Mouse (Mus musculus): ENCODE measurements around the gene Gpr176. TPM values are rescaled to one million over a fixed set of nuclear protein-coding genes. Genes with fewer than 3 reads are reported as not detected.

Gpr176 gene
- polyA plus RNA-seq, 2 experiments, result 0.28 to 0.36 TPM

DNA sequence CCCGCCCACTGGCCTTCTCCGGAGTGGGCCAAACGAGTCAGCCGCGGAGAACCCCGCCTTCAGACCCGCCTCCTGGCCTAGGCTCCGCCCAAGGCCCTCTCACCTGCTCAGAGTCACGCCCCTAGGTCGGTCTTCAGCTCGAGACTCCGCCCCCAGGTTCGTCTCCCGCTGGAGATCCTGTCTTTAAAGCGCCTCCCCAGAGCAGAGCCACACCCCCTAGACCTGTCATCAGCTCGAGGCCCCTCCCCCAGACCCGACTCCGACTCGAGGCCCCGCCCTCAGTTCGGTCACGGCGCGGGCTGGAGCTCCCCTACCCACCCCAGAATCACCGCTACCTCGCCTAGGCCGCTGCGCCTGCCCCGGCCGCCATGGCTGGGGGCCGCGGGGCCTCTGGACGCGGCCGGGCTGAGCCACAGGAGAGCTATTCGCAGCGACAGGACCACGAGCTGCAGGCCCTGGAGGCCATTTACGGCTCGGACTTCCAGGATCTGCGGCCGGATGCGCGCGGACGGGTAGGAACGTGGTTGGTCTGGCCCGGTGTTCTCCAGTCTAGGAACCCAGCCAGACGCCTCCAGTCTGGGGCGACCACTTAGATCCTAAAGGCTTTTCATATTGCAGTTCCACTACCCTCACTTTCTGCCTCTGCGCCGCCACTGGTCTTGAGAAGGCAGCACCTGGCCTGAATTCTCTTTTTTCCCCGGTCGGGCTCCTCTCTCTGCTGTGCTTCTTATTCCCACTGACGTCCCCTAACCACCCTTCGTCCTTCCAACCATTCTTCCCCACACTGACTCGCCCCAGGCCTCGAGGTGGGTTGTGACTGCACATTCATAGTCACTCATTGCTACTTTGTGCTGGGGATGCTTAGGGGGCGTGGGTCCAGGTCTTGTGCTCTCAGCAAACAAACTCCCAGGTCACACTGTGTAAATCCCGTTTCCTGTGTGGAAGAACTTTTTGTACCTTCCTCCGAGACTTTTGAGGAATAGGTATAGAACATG, 15.4 kb upstream of the Gpr176 start, which contains the start of gene Eif2ak4:
Gene Eif2ak4, plus strand, starts transcription at position 278 of the 995 bp plus-strand sequence.
- ATAC-seq (ENCODE audit: low FRiP score, low read depth) (peak; percentile 99), DNase-seq (ENCODE audit: low spot score) (peak; percentile 98)
- Histone ChIP-seq H3K4me2 (replicated peaks; ENCODE audit: low read depth, low read length, severe bottlenecking) (peak within 1 kb of the TSS; percentile 79), H3K27ac (replicated peaks; ENCODE audit: low read depth, low read length) (peak within 1 kb of the TSS; percentile 94), H3K27me3 (ENCODE audit: control insufficient read depth, insufficient read depth, low read length) (no peaks in the 10 kb centered on the region), H3K36me3 (ENCODE audit: control insufficient read depth, insufficient read depth, low read length) (no peaks in the 10 kb centered on the region), H3K4me3 (replicated peaks; ENCODE audit: low read length) (peak within 1 kb of the TSS; percentile 78), H3K4me1 (ENCODE audit: control insufficient read depth, insufficient read depth, low read length) (0 out of 2 replicates have a peak, but pooled peaks cover 5% of the 10 kb centered on the region), H3K9me3 (ENCODE audit: control insufficient read depth, low read length) (no peaks in the 10 kb centered on the region), H3K9ac (ENCODE audit: low read depth, low read length, severe bottlenecking) (peak within 1 kb of the TSS; percentile 89)
- WGBS, result under 1% methylated on average over 59 of the region's 61 CpGs
- TF ChIP-seq POLR2A (IDR thresholded peaks at IDR 0.05; ENCODE audit: borderline replicate concordance, extremely low read depth, insufficient read depth, insufficient read length), result peak; percentile 86; the same call in 1 of the 2 replicates

DNA sequence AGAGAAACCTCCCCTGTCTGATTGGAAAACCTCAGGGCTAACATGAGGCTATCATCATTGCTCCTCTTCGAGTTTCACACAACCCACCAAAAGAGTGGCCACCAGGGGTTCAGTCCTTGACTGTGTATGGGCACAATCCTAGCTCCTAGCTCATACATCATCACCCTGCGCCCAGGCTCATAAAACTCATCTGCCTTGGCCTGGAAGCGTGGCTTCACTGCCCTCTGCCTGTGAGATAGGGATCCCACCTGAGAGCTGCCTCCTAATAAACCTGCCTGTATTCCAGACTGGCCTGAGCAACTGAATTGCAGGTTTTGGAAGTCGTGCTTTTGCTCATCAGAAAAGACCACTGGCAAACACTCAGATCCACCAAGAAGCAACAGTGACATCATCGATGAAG, 10.2 kb upstream of the Gpr176 start:
- Histone ChIP-seq H3K36me3 (ENCODE audit: control insufficient read depth, insufficient read depth, low read length) (no peaks in the 10 kb centered on the region), H3K4me1 (ENCODE audit: control insufficient read depth, insufficient read depth, low read length) (0 out of 2 replicates have a peak, but pooled peaks cover 2% of the 10 kb centered on the region), H3K27me3 (ENCODE audit: control insufficient read depth, insufficient read depth, low read length) (no peaks in the 10 kb centered on the region; the same call in 1 of the 2 replicates), H3K4me2 (replicated peaks; ENCODE audit: low read depth, low read length, severe bottlenecking) (no peak overlapping the region), H3K27ac (replicated peaks; ENCODE audit: low read depth, low read length) (no peak overlapping the region), H3K9ac (ENCODE audit: low read depth, low read length, severe bottlenecking) (no peak overlapping the region), H3K9me3 (ENCODE audit: control insufficient read depth, low read length) (no peaks in the 10 kb centered on the region), H3K4me3 (replicated peaks; ENCODE audit: low read length) (no peak overlapping the region)
- DNase-seq (ENCODE audit: low spot score) (no peak), ATAC-seq (ENCODE audit: low FRiP score, low read depth) (no peak)
- 70% methylated on average over 5 of the region's 5 CpGs for WGBS
- TF ChIP-seq POLR2A (IDR thresholded peaks at IDR 0.05; ENCODE audit: borderline replicate concordance, extremely low read depth, insufficient read depth, insufficient read length), result no peak

DNA sequence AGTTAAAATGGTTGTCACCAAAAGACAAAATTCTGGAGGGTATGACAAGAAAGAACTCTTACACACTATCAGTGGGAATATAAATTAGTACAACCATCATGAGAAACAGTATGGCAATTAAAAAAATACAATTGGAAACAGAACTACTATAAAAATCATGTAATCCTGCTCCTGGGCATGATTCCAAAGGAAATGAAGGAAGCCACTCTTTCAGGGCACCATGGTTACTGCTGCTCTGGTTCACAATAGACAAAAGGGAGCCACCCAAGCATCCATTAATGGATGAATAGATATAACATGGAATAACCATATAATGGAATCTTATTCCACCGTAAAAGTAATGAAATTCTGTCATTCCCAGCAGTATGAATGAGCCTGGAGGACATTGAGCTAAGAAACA, 6.5 kb upstream of the Gpr176 start:
- no peak overlapping the region for H3K4me2 ChIP-seq (replicated peaks; ENCODE audit: low read depth, low read length, severe bottlenecking)
- no peaks in the 10 kb centered on the region for H3K36me3 ChIP-seq (ENCODE audit: control insufficient read depth, insufficient read depth, low read length)
- ATAC-seq (ENCODE audit: low FRiP score, low read depth) (no peak), DNase-seq (ENCODE audit: low spot score) (no peak)
- no peak overlapping the region for H3K4me3 ChIP-seq (replicated peaks; ENCODE audit: low read length)
- H3K27me3 ChIP-seq (ENCODE audit: control insufficient read depth, insufficient read depth, low read length), result no peaks in the 10 kb centered on the region; the same call in 1 of the 2 replicates
- no peaks in the 10 kb centered on the region for H3K9me3 ChIP-seq (ENCODE audit: control insufficient read depth, low read length)
- TF ChIP-seq POLR2A (IDR thresholded peaks at IDR 0.05; ENCODE audit: borderline replicate concordance, extremely low read depth, insufficient read depth, insufficient read length), result no peak
- 61% methylated on average over 1 of the region's 1 CpGs for WGBS
- no peaks in the 10 kb centered on the region for H3K4me1 ChIP-seq (ENCODE audit: control insufficient read depth, insufficient read depth, low read length)
- H3K27ac ChIP-seq (replicated peaks; ENCODE audit: low read depth, low read length), result no peak overlapping the region
- no peak overlapping the region for H3K9ac ChIP-seq (ENCODE audit: low read depth, low read length, severe bottlenecking)

DNA sequence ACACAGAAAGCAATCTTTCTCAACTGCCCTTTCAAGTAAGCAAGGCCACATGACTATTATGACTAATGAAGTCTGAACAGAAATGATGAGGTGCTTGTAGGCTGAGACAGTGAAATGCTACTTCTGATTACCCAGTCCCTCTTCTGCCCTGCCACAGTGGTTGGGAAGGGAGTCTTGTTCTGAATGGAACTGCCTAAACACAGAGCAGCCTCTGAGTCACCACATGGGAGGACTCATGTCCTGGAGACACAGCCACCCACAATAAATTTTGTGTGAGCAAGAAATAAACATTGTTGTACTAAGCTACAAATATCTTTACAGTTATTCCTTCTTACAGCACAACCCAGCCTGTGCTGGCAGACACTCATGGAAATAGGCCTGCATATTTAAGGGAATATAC, 2.7 kb upstream of the Gpr176 start:
- H3K9me3 ChIP-seq (ENCODE audit: control insufficient read depth, low read length), result no peaks in the 10 kb centered on the region
- no peak overlapping the region for H3K4me2 ChIP-seq (replicated peaks; ENCODE audit: low read depth, low read length, severe bottlenecking)
- H3K4me1 ChIP-seq (ENCODE audit: control insufficient read depth, insufficient read depth, low read length), result peaks cover 16% of the 10 kb centered on the region
- H3K36me3 ChIP-seq (ENCODE audit: control insufficient read depth, insufficient read depth, low read length), result no peaks in the 10 kb centered on the region
- ATAC-seq (ENCODE audit: low FRiP score, low read depth) (no peak), DNase-seq (ENCODE audit: low spot score) (no peak)
- peaks cover 22% of the 10 kb centered on the region for H3K27me3 ChIP-seq (ENCODE audit: control insufficient read depth, insufficient read depth, low read length)
- H3K27ac ChIP-seq (replicated peaks; ENCODE audit: low read depth, low read length), result no peak overlapping the region
- no peak overlapping the region for H3K4me3 ChIP-seq (replicated peaks; ENCODE audit: low read length)
- no peak overlapping the region for H3K9ac ChIP-seq (ENCODE audit: low read depth, low read length, severe bottlenecking)
- TF ChIP-seq POLR2A (IDR thresholded peaks at IDR 0.05; ENCODE audit: borderline replicate concordance, extremely low read depth, insufficient read depth, insufficient read length), result no peak

DNA sequence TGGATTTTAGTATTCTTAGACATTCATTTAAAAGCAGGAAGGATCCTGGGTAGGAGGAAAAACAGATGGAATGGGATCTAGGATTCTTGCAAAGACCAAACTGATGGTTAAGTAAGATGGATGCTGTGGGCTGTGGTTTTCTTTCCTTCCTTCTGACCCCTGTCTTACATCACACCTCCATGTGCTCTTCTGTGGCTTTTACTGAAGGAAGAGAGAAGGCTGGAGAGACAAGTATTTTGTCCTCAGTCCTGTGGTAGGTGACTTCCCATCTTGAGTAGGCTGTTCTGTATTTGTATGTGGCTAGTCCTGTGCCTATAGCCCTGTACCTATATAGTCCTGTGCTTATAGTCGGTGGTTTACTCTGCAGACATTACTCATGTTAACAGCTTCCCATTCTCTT, 2.3 kb upstream of the Gpr176 start:
- Histone ChIP-seq H3K9ac (ENCODE audit: low read depth, low read length, severe bottlenecking) (no peak overlapping the region), H3K27me3 (ENCODE audit: control insufficient read depth, insufficient read depth, low read length) (peaks cover 22% of the 10 kb centered on the region), H3K36me3 (ENCODE audit: control insufficient read depth, insufficient read depth, low read length) (no peaks in the 10 kb centered on the region), H3K9me3 (ENCODE audit: control insufficient read depth, low read length) (no peaks in the 10 kb centered on the region), H3K4me1 (ENCODE audit: control insufficient read depth, insufficient read depth, low read length) (peaks cover 16% of the 10 kb centered on the region), H3K27ac (replicated peaks; ENCODE audit: low read depth, low read length) (no peak overlapping the region), H3K4me3 (replicated peaks; ENCODE audit: low read length) (no peak overlapping the region), H3K4me2 (replicated peaks; ENCODE audit: low read depth, low read length, severe bottlenecking) (no peak overlapping the region)
- WGBS, result 88% methylated on average over 1 of the region's 1 CpGs
- ATAC-seq (ENCODE audit: low FRiP score, low read depth), result no peak
- DNase-seq (ENCODE audit: low spot score), result no peak
- no peak for TF ChIP-seq POLR2A (IDR thresholded peaks at IDR 0.05; ENCODE audit: borderline replicate concordance, extremely low read depth, insufficient read depth, insufficient read length)
